Mouse (Mus musculus) embryonic fibroblast, embryonic 13.5 days (primary cell): ENCODE measurements around the gene Nfam1. TPM values are rescaled to one million over a fixed set of nuclear protein-coding genes. Genes with fewer than 3 reads are reported as not detected.

Experiments used
- H3K27ac ChIP-seq: 2 replicates; pipeline ENCODE4 v1.5.1; 2012; ENCODE audit warnings: low read length, control low read depth, inconsistent platforms; ENCODE audit not compliant: insufficient read depth
- H3K4me1 ChIP-seq: 2 replicates; pipeline ENCODE4 v1.6.1; 2011; ENCODE audit warnings: low read length; ENCODE audit not compliant: control insufficient read depth, insufficient read depth
- H3K4me3 ChIP-seq: 2 replicates; pipeline ENCODE4 v1.5.1; 2011; ENCODE audit warnings: mild to moderate bottlenecking, control low read depth, low read length; ENCODE audit not compliant: insufficient read depth
- CTCF ChIP-seq: IDR thresholded peaks from 2 replicates; pipeline ENCODE4 v1.5.1; 2011; ENCODE audit warnings: mild to moderate bottlenecking, control low read depth, low read length, moderate library complexity, borderline replicate concordance; ENCODE audit not compliant: insufficient read depth
- POLR2A ChIP-seq: IDR thresholded peaks from 2 replicates; pipeline ENCODE4 v1.6.1; 2011; ENCODE audit warnings: low read depth, mild to moderate bottlenecking, control low read depth, low read length, moderate library complexity
- polyA plus RNA-seq: library from polyadenylated mRNA; stranded (reverse); fragments of >200 nt; gene quantifications from 2 replicates; pipeline ENCODE4 v1.2.4, GENCODE M21; 2011; ENCODE audit warnings: low read depth; ENCODE audit not compliant: missing spikeins, insufficient read length

The Nfam1 gene
- polyA plus RNA-seq, 1 experiment, result 0.70 TPM

- Histone ChIP-seq H3K27ac (no peak overlapping the region; the same call in 1 of the 2 replicates), H3K4me3 (no peak overlapping the region), H3K4me1 (peaks cover 17% of the 10 kb centered on the region)
- TF ChIP-seq CTCF (no peak), POLR2A (no peak)
These were observed 49.6 kb downstream of the Nfam1 start for GRCm38 (mm10) chr15:82983416-82984026.

- TF ChIP-seq POLR2A (no peak), CTCF (no peak)
- H3K4me1 ChIP-seq, result peaks cover 14% of the 10 kb centered on the region
- H3K27ac ChIP-seq, result no peak overlapping the region; the same call in 1 of the 2 replicates
- H3K4me3 ChIP-seq, result no peak overlapping the region
These were observed 50.2 kb downstream of the Nfam1 start for GRCm38 (mm10) chr15:82982724-82983415.

- Histone ChIP-seq H3K27ac (no peak overlapping the region), H3K4me3 (no peak overlapping the region), H3K4me1 (peaks cover 14% of the 10 kb centered on the region)
- no peak for TF ChIP-seq CTCF
- TF ChIP-seq POLR2A, result no peak
These were observed 51.2 kb downstream of the Nfam1 start for GRCm38 (mm10) chr15:82981676-82982520.

GRCm38 (mm10) chr15:82979531-82979930, 53.6 kb downstream of the Nfam1 start:
- H3K4me3 ChIP-seq, result no peak overlapping the region
- H3K27ac ChIP-seq, result no peak overlapping the region
- H3K4me1 ChIP-seq, result peaks cover 14% of the 10 kb centered on the region
- TF ChIP-seq CTCF (no peak), POLR2A (no peak)

GRCm38 (mm10) chr15:82974471-82974870, 58.6 kb downstream of the Nfam1 start:
- TF ChIP-seq CTCF (no peak), POLR2A (no peak)
- Histone ChIP-seq H3K4me1 (no peaks in the 10 kb centered on the region), H3K27ac (no peak overlapping the region), H3K4me3 (no peak overlapping the region)

- TF ChIP-seq CTCF (no peak), POLR2A (no peak)
- H3K27ac ChIP-seq, result no peak overlapping the region
- peaks cover 5% of the 10 kb centered on the region; the same call in 1 of the 2 replicates for H3K4me1 ChIP-seq
- H3K4me3 ChIP-seq, result no peak overlapping the region
These were observed 63.8 kb downstream of the Nfam1 start for GRCm38 (mm10) chr15:82969206-82969721.

- no peak for TF ChIP-seq POLR2A
- TF ChIP-seq CTCF, result no peak
- Histone ChIP-seq H3K4me3 (no peak overlapping the region), H3K27ac (no peak overlapping the region), H3K4me1 (peaks cover 5% of the 10 kb centered on the region; the same call in 1 of the 2 replicates)
These were observed 64.7 kb downstream of the Nfam1 start for GRCm38 (mm10) chr15:82968449-82968848.

GRCm38 (mm10) chr15:82967947-82968346, 65.2 kb downstream of the Nfam1 start:
- TF ChIP-seq CTCF (no peak), POLR2A (no peak)
- Histone ChIP-seq H3K27ac (no peak overlapping the region), H3K4me1 (peaks cover 5% of the 10 kb centered on the region; the same call in 1 of the 2 replicates), H3K4me3 (no peak overlapping the region)

- H3K4me1 ChIP-seq, result peaks cover 5% of the 10 kb centered on the region; the same call in 1 of the 2 replicates
- no peak for TF ChIP-seq POLR2A
- TF ChIP-seq CTCF, result no peak
- H3K4me3 ChIP-seq, result no peak overlapping the region
- H3K27ac ChIP-seq, result no peak overlapping the region
These were observed 68.8 kb downstream of the Nfam1 start for GRCm38 (mm10) chr15:82964266-82964825.
